In genomic region chr2:145787486-145787885, GRCm38 (mm10) we compare ENCODE assay signal across 8 mouse cellular contexts.
A peak's percentile ranks its signal among the peaks of the same experiment; 100 is the strongest.
DNase-seq lines count a peak whose midpoint lies in the region; ATAC-seq lines count a peak whose summit lies in the region.
"Had no signal": no experiment of that assay in that cellular context is flagged by ENCODE, and none has a peak within 500 bp of the region (broad histone marks: within the 10 kb centered on the region; RNA-seq: fewer than 3 reads in every experiment).

No protein-coding gene starts in this region.

- H3K27ac ChIP-seq in lung, embryonic 15.5 days, result no peak overlapping the region; the same call in 1 of the 2 replicates
- peak overlapping the region; percentile 87 for H3K27ac ChIP-seq in intestine, embryonic 15.5 days
- peak overlapping the region; percentile 42; the same call in 1 of the 2 replicates for H3K27ac ChIP-seq in stomach, embryonic 16.5 days (ENCODE audit: low read length)

- peak overlapping the region; percentile 52 for H3K4me2 ChIP-seq in lung, embryonic 15.5 days
- peak overlapping the region; percentile 67 for H3K4me2 ChIP-seq in intestine, embryonic 15.5 days (replicated peaks)
- peak overlapping the region; percentile 55; the same call in 1 of the 2 replicates for H3K4me2 ChIP-seq in stomach, embryonic 16.5 days (ENCODE audit: low read depth, low read length)

- H3K9ac ChIP-seq in lung, embryonic 15.5 days, result no peak overlapping the region
- H3K9ac ChIP-seq in intestine, embryonic 15.5 days, result no peak overlapping the region
- H3K9ac ChIP-seq in stomach, embryonic 16.5 days (ENCODE audit: low read length), result no peak overlapping the region

- H3K36me3 ChIP-seq in lung, embryonic 15.5 days, result no peaks in the 10 kb centered on the region
- no peaks in the 10 kb centered on the region for H3K36me3 ChIP-seq in intestine, embryonic 15.5 days
- no peaks in the 10 kb centered on the region for H3K36me3 ChIP-seq in stomach, embryonic 16.5 days (ENCODE audit: control insufficient read depth, insufficient read depth, low read length)

- WGBS in lung, embryonic 15.5 days, result 50% methylated on average over 7 of the region's 7 CpGs
- 47% methylated on average over 7 of the region's 7 CpGs for WGBS in intestine, embryonic 15.5 days
- WGBS in stomach, embryonic 16.5 days, result 57% methylated on average over 7 of the region's 7 CpGs

- no peak for DNase-seq in lung, postnatal 10 days
- peak; percentile 67 to 90 for DNase-seq in kidney, postnatal 36 days
- DNase-seq in spleen, adult 18-20 months, result no peak
- no peak for DNase-seq in thymus, adult 18-20 months
- DNase-seq: right cerebral cortex, postnatal 25 days had no signal

- no peaks in the 10 kb centered on the region for H3K9me3 ChIP-seq in lung, embryonic 15.5 days
- no peaks in the 10 kb centered on the region for H3K9me3 ChIP-seq in intestine, embryonic 15.5 days
- H3K9me3 ChIP-seq in stomach, embryonic 16.5 days (replicated peaks; ENCODE audit: control insufficient read depth, low read length), result no peaks in the 10 kb centered on the region

- peaks cover 53% of the 10 kb centered on the region for H3K4me1 ChIP-seq in lung, embryonic 15.5 days
- peaks cover 23% of the 10 kb centered on the region for H3K4me1 ChIP-seq in intestine, embryonic 15.5 days (replicated peaks)
- peaks cover 37% of the 10 kb centered on the region for H3K4me1 ChIP-seq in stomach, embryonic 16.5 days (ENCODE audit: control insufficient read depth, insufficient read depth, low read length)

- no peaks in the 10 kb centered on the region for H3K27me3 ChIP-seq in lung, embryonic 15.5 days
- H3K27me3 ChIP-seq in intestine, embryonic 15.5 days (replicated peaks), result no peaks in the 10 kb centered on the region
- H3K27me3 ChIP-seq in stomach, embryonic 16.5 days (ENCODE audit: control insufficient read depth, insufficient read depth, low read length), result no peaks in the 10 kb centered on the region

- no peak for ATAC-seq in lung, embryonic 15.5 days (ENCODE audit: borderline replicate concordance, extremely low read depth, low FRiP score, low TSS enrichment)
- ATAC-seq in intestine, embryonic 15.5 days, result peak; percentile 83
- peak; percentile 67; the same call in 1 of the 2 replicates for ATAC-seq in stomach, embryonic 16.5 days (ENCODE audit: insufficient read depth, low FRiP score)

- H3K4me3 ChIP-seq in lung, embryonic 15.5 days, result no peak overlapping the region
- H3K4me3 ChIP-seq in intestine, embryonic 15.5 days (replicated peaks), result peak overlapping the region; percentile 20
- peak overlapping the region; percentile 13 for H3K4me3 ChIP-seq in stomach, embryonic 16.5 days (replicated peaks; ENCODE audit: low read length)

Comparison
In these comparisons a context has a peak if more than half of its experiments do, and no peak if none do; other contexts are left out.
1. DNase-seq: peak in kidney, postnatal 36 days (2 of 2); none in lung, postnatal 10 days (single experiment), spleen, adult 18-20 months (0 of 2) and thymus, adult 18-20 months (0 of 2).
2. Peak in every context shown above with its lines, with median percentiles within 50 percentile points of each other: H3K4me2 ChIP-seq.